Mouse (Mus musculus) erythroblast, embryonic 14.5 days (primary cell): Measurements from ENCODE around the gene Cep78.

Source experiments
- GATA1 ChIP-seq: IDR thresholded peaks from 2 replicates; pipeline ENCODE4 v1.6.1; 2012; ENCODE audit warnings: low read length, inconsistent platforms, mixed read lengths
- TAL1 ChIP-seq: IDR thresholded peaks from 3 replicates; pipeline ENCODE4 v1.6.1; 2012; ENCODE audit warnings: low read length, inconsistent platforms, mixed read lengths

DNA sequence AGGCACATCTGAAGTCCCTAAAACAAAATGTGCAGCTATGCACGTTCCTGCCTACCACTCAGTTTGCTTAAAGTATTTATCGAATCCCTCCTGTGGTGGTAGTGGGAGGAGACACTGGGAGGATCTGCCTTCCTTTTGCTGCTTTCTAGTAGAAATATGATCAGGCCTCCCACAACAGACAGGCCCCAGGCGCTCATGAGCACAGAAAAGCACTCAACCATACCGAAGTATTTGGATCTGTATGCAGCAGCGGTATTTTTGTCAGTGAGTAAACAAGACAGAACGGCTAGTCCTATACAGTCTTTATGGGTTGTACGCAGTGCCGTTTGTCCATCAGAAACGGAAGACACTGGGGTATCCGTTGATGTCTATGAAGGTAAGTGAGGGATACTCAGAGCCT is 37.4 kb upstream of the Cep78 start:
- TF ChIP-seq GATA1, result no peak
- no peak for TF ChIP-seq TAL1
